Mouse (Mus musculus) mouse embryonic stem cell (cell line): ENCODE measurements around the gene Rpl3l.

Source experiments
- in situ Hi-C, 2 experiments: fragments of 300-500 bp; cut with MboI; formaldehyde crosslinking; loops; 1 replicate in 1 of 2; 3 replicates in 1 of 2; pipeline ENCODE4 v1.14.3; 2019 to 2020; ENCODE audit warnings: low sequenced_read_pairs in 2 of 2, low pct_unique_long_range_greater_than_20kb in 1 of 2, mixed read lengths in 1 of 2; ENCODE audit not compliant: unreplicated experiment in 1 of 2

Rpl3l gene

GRCm38 (mm10) chr17:24727618-24728017 is at the start of gene Rpl3l:
Gene Rpl3l, plus strand, starts transcription at chr17:24727820.
- in situ Hi-C loops, result no loop called here

DNA sequence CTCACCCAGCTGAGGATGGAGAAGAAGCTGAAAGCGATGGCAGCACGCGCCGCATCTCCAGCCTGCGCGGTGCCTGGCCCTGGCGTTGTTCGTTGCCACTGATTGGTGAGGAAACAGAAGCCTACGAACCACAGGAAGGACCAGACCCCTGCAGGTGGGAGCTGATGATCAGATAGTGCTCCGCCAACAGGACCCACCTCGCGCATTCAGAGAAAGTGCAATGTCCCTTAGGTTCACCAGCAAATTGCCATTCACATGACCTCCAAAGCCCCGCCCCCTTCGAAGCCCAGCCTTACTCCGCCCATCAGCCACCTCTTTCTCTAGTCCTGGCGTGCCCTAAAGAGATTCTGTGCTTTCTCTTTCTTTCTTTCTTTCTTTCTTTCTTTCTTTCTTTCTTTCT is 41.1 kb upstream of the Rpl3l start:
- in situ Hi-C loops, result no loop called here

DNA sequence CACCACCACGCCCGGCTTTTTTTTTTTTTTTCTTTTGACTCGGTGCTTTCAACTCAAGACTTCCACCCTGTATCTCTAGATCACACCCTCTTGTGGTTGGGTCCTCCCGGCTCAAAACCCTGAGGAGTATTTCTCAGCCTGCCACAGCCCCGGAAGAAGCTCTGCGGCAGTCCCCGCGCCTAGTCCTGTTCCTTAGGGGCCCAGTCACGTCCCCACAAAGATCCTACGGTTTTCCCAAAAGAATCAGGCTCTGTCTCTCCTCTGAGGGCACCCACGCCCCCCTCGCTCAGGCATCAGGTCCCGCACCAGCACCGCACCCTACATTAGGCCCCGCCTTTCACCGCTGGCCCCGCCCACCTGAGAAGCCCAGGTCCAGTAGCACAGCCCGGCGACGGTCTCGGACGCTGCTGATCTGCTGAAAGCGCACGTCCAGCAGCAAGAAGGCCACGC is 40.4 kb upstream of the Rpl3l start:
- in situ Hi-C loops, result no loop called here

DNA sequence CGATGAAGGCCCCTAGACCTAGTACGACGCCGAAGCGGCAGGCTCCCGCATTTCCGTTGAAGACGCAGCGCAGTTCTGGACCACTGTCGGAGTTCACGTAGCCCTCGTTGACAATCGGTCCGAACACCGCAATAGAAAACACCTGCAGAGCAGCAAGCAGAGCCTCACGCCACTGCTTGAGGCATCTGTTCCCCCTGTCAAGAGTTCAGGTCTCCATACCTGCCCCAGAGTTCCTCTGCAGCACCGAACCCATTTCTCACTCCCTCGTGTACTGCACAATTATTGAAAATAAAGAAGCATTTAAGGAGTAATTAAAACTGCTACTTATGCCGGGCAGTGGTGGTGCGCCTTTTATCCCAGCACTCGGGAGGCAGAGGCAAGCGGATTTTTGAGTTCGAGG is 40.0 kb upstream of the Rpl3l start:
- in situ Hi-C loops, result no loop called here

DNA sequence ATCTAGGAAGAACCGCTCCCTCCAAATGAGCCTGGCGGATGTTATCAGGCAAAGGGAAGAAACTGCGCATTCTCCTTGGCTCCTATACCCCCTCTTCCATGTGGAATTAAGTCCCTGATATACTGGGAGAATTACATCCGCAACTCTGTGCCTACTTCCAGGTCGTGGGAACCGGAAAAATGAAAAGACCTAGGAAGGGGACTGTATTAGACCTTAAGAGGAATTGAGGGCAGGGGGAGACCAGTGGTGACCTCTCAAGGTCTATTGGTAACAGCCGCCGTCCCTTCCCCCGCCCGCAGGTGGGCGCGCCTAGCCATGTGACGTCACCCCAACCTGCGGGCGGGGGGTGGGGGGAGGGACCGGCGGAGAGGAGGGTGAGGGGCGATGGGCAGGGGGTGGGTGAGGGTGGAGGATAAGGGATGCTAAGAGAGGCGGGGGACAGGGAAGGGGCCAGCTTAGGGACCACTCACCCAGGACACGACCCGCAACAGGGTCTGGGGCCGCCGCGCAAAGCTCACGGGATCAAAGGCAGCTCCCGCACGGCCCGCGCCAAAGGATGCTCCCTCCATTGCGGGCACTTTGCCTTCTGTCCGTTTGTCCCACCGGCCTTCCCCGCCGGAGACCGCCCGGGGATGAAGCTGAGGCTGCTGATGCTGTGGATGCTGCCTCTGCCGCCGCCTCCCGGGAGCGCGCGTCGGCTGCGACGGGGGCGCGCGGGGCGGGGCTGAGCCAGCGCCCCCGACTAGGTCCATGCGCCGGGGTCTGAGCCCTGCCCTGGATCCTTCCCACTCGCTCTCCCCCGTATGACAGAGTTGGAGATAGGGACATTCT is 38.2 kb upstream of the Rpl3l start, which contains the start of gene Syngr3:
Gene Syngr3, minus strand, starts transcription at position 705 of the 831 bp plus-strand sequence.
- in situ Hi-C loops, result no loop called here

DNA sequence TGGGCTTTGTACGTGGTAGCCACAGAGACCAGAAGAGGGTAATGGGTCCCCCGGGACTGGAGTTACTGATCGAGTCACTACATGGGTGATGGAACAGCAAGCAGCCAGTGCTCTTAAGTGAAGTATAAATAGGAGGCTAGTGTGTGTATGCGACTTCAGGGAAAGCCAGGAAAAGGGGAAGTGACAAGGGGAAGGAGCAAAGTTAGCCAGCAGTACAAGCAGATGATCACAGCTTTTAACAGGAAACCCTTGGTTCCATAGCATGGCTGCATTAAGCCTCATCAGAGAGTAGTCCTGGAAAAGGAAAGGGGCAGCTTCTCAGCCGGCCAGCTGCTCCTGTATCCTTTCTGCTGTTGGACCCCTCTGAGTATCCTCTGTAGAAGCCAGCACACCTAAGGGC is 35.2 kb upstream of the Rpl3l start:
- in situ Hi-C loops, result no loop called here

DNA sequence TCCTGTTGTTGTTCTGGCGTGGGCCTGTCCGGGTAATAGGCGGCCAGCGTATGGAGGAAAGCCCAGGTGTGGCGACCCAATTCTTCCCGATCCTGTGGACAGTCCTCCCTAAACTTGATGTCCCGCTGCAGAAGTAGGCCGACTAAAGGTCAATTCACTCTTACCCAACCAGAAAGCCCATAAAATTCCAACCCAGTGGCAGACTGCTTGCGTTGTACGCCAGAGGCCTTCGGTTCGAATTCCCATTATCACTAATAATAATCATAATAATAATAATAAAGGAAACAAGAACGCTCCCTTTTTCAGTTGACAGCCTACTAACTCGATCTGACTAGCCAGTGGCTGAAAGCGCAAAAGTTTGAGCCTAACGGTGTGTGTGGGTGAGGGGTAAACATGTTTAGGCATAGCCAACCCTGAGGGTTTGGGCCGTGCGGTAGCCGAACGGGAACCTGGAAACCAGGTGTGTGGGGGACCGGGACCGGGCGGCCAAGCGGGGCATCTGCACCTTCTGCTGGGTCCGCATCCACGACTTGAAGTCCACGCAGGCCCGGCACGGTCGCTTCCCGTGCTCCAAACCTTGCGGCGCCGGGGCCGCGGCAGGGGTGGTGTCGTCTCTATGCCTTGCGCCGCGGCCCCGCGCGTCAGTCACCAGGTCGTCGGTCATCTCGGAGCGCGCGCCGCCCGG is 32.2 kb upstream of the Rpl3l start:
- in situ Hi-C loops, result no loop called here

DNA sequence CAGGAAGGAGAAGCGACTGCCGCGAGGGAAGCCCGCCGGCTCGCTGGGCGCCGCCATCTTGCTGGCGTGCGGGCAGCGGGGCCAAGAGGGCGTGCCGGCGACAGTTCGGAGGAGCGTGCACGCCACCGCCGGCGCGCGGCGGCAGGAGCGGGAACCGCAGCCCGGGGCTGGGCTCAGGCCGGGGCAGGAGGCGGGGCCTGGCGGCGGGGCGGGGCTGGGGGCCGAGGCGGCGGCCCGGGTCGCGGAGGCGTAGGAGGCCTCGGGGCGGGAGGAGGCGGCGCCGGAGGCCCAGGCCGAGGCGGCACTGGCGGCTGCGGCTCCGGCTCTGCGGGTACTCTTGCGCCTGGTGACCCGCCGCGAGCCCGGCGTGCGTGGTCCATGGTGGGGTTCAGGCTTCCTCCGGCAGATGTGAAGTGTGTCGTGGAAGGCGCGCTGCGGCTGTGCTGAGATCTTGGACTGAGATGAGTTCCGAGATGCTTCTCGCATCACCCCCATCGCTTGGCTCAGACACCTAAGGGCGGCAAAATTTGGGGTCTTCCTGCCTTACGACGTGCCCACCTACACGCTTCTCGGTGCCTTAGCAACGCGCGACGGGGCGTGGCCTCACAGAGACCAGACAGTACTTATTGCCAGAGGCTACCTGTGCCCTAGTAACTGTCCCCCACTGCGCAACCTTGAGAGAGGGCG is 31.5 kb upstream of the Rpl3l start, which contains the start of the genes Gfer and Noxo1:
Gene Gfer, minus strand, starts transcription at position 146 of the 687 bp plus-strand sequence.
Gene Noxo1, plus strand, starts transcription at position 224 of the 687 bp plus-strand sequence.
- in situ Hi-C loops, result no loop called here

DNA sequence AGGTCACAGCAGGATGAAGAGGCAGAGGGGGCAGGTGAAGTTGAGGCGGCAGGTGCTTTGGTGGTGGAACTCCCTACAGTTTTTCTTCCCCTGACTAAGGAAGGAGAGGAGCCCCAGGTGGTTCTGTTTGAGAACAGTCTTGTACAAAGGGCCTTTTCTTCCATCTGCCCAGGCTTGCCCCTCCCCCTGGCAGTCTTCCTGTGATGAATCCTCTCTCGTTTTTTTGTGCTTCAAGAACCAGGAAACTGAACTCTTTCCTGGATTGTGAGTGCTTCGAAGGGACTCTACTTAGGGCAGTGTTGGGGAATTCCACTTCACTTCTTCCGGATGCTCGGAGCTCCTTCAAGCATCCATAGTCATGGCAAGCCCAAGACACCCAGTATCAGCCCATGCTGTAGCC is 29.6 kb upstream of the Rpl3l start:
- in situ Hi-C loops, result no loop called here

DNA sequence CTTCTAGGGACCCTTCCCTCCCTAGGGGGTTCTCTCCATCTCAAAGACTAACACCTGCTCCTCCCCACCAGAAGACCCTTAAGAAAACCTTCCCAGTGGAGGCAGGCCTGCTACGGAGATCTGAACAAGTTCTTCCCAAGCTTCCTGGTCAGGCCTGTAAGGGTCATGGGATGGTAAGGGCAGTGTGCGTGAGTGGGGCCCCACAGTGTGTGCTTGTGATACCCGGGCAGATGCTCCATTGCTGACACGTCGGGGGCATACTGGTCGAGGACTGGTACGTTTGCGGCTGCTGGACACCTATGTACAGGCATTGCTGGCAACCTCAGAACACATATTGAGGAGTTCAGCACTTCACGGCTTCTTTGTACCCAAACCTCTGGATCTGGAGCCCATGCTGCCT is 28.9 kb upstream of the Rpl3l start:
- in situ Hi-C loops, result no loop called here

- in situ Hi-C loops, result no loop called here
Measured at GRCm38 (mm10) chr17:24699473-24699872, 28.1 kb upstream of the Rpl3l start.

DNA sequence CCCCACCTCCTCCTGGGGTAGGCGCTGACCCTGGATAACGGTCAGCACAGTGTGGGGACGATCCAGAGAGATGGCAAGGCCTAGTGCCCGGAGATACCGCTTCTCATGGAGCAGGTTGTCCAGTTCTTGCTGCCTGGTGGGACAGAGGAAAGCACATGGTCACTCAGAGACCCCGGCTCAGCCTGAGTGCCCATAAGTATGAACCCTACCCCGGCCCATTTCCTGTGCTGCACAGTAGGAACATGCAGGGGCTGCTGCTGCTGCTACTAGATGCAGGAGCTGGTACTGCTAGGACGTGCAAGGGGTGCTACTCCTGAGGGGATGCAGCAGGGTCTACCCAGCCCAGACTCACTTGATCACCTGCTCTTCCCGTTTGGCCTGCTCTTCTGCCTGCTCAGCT is 26.4 kb upstream of the Rpl3l start:
- in situ Hi-C loops, result no loop called here

- in situ Hi-C loops, result no loop called here
Measured at GRCm38 (mm10) chr17:24705821-24706220, 21.8 kb upstream of the Rpl3l start.

GRCm38 (mm10) chr17:24706982-24707800 is 20.4 kb upstream of the Rpl3l start, which contains the start of gene Tbl3:
Gene Tbl3, minus strand, starts transcription at chr17:24707660.
- in situ Hi-C loops, result no loop called here

DNA sequence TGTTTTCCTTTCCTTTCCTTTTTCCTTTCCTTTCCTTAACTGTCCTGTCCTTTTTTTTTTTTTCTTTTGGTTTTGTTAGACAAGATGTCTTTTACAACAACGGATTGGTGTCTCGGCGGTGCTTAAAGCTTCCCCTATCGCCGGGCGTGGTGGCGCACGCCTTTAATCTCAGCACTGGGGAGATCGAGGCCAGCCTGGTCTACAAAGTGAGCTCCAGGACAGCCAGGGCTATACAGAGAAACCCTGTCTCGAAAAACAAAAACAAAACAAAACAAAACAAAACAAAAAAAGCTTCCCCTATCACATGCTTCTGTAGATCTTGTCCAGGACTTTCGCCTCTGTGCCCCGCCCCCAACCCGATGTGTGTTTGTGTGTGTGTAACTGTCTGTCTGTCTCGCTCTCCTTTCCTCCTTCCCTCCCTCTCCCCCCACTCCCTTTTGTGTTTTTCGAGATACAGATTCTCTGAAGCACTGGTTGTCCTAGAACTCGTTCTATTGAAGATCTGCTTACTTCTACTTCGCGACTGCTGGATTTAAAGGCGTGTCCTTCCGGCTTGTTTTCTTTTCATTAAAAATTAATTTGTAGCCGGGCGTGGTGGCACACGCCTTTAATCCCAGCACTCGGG is 19.7 kb upstream of the Rpl3l start:
- in situ Hi-C loops, result no loop called here

DNA sequence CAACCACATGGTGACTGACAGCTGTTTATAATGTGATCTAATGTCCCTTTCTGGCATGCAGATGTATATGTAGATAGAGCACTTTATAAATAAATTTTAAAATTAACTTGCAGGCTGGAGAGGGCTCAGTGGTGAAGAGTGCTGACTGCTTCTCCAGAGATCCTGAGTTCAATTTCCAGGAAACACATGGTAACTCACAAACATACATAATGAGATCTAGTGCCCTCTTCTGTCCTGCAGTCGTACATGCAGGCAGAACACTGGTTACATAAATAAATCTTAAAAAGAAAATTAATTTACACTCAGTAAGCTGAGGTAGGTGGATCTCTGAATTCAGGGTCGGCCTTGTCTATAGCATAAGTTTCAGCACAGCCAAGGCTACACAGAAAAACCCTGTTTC is 19.0 kb upstream of the Rpl3l start:
- in situ Hi-C loops, result no loop called here

DNA sequence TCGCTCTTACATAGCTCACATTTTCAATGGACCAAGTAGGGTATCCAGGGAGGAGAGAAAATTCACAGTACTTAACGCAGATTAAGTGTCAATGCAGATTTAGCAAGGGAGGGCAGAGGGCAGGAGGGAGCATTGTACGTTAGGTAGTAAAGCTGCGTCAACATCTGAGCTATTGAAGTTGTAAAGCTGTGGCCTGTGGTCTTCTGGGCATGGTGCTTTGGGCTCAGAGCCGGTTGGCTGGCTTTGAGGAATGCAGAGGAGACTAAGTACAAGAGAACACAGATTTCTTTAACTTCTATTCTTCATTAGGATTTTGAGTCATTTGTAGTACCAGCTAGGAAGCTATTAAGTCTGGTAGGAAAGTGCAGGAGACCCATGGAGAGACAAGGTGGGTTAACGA is 12.1 kb upstream of the Rpl3l start:
- in situ Hi-C loops, result no loop called here

DNA sequence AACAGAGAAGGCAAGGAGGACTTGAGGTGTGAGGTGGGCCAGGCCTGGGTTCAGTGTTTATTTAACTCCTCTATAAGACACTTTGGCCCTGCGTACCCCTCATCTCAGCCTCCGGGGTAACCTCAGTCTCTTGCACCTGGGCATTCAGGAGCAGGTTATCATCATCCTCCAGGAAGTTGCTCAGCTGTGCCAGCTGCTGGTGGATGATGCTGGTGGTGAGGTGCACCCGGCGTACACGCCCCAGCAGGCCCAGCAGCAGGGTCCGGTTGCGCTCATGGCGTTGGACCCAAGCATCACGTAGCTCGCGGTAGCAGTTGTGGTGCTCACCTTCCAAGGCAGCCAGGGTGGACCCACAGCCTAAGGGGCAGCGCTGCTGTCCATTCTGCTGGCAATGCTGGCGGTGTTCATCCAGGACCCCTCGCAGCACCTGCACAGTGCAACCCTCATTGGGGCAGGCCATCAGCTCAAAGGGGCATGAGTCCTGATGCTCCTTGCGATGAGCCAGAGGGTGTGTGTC is 11.4 kb upstream of the Rpl3l start:
- in situ Hi-C loops, result no loop called here
